Mouse (Mus musculus) thymus, adult 2 months (tissue): ENCODE measurements around the gene Ttll8.

Experiments
- CTCF ChIP-seq: fragments of 200-500 bp; IDR thresholded peaks from 2 replicates; pipeline ENCODE4 v1.5.1; 2012; ENCODE audit warnings: mild to moderate bottlenecking, control low read depth, low read length, moderate library complexity, borderline replicate concordance; ENCODE audit not compliant: control insufficient read depth, poor library complexity, insufficient read depth; ENCODE audit errors: extremely low read depth
- POLR2A ChIP-seq: fragments of 200-500 bp; IDR thresholded peaks from 2 replicates; pipeline ENCODE4 v1.6.1; 2012; ENCODE audit warnings: mild to moderate bottlenecking, low read length, control low read depth, moderate library complexity; ENCODE audit not compliant: control insufficient read depth, poor library complexity, insufficient read depth; ENCODE audit errors: extremely low read depth

GRCm38 (mm10) chr15:88867368-88868023 lies 86.7 kb downstream of the Ttll8 start:
- TF ChIP-seq CTCF (no peak), POLR2A (no peak)
